Mouse (Mus musculus) MEL (cell line): ENCODE measurements around the gene Tnf. TPM values are rescaled to one million over a fixed set of nuclear protein-coding genes. Genes with fewer than 3 reads are reported as not detected.

ENCODE experiments used
- DNase-seq: peaks from one replicate; pipeline ENCODE4 v3.0.0; 2011; ENCODE audit warnings: low read depth, low spot score
- H3K27ac ChIP-seq: 2 replicates; pipeline ENCODE4 v1.5.1; 2012; ENCODE audit warnings: low read depth, mild to moderate bottlenecking, control low read depth, low read length, moderate library complexity; ENCODE audit not compliant: control insufficient read depth
- H3K27me3 ChIP-seq, 2 experiments: fragments of 150-350 bp in 1 of 2; sonication (generic) in 1 of 2; 2 replicates each; pipeline ENCODE4 v1.6.1; 2012; ENCODE audit warnings: low read length in 2 of 2, mild to moderate bottlenecking in 2 of 2, improper control_type of control experiment in 1 of 2, moderate library complexity in 1 of 2; ENCODE audit not compliant: insufficient read depth in 2 of 2, control insufficient read depth in 1 of 2
- H3K36me3 ChIP-seq, 2 experiments: 2 replicates each; pipeline ENCODE4 v1.6.1; 2012 to 2014; ENCODE audit warnings: low read length in 2 of 2, improper control_type of control experiment in 1 of 2, inconsistent platforms in 1 of 2, mild to moderate bottlenecking in 1 of 2; ENCODE audit not compliant: insufficient read depth in 2 of 2, control insufficient read depth in 1 of 2
- H3K4me1 ChIP-seq, 2 experiments: fragments of 150-350 bp in 1 of 2; sonication (generic) in 1 of 2; 2 replicates each; pipeline ENCODE4 v1.6.1; 2012; ENCODE audit warnings: low read length in 2 of 2, improper control_type of control experiment in 1 of 2, mild to moderate bottlenecking in 1 of 2; ENCODE audit not compliant: insufficient read depth in 2 of 2, control insufficient read depth in 1 of 2
- H3K4me3 ChIP-seq, 2 experiments: fragments of 150-350 bp in 1 of 2; sonication (generic) in 1 of 2; 2 replicates each; pipeline ENCODE4 v1.5.1; 2012; ENCODE audit warnings: low read depth in 2 of 2, low read length in 2 of 2, mild to moderate bottlenecking in 2 of 2, moderate library complexity in 2 of 2, control low read depth in 1 of 2, improper control_type of control experiment in 1 of 2; ENCODE audit not compliant: control insufficient read depth in 1 of 2, insufficient read depth in 1 of 2
- H3K79me2 ChIP-seq: 2 replicates; pipeline ENCODE4 v1.6.1; 2012; ENCODE audit warnings: mild to moderate bottlenecking, low read length, moderate library complexity; ENCODE audit not compliant: control insufficient read depth, poor library complexity, insufficient read depth
- H3K9ac ChIP-seq: 2 replicates; pipeline ENCODE4 v1.6.1; 2012; ENCODE audit warnings: low read depth, mild to moderate bottlenecking, control low read depth, low read length, moderate library complexity; ENCODE audit not compliant: control insufficient read depth, poor library complexity, severe bottlenecking
- H3K9me3 ChIP-seq: fragments of 150-350 bp; sonication (generic); replicated peaks from 2 replicates; pipeline ENCODE4 v1.6.1; 2012; ENCODE audit warnings: mild to moderate bottlenecking, low read length, improper control_type of control experiment, moderate library complexity; ENCODE audit not compliant: insufficient read depth
- ELF1 ChIP-seq: IDR thresholded peaks from 2 replicates; pipeline ENCODE4 v1.6.1; 2014; ENCODE audit warnings: low read depth, mild to moderate bottlenecking, inconsistent platforms, low read length, improper control_type of control experiment, moderate library complexity
- EP300 ChIP-seq, 2 experiments: IDR thresholded peaks; 2 replicates each; pipeline ENCODE4 v1.6.1; 2011; ENCODE audit warnings: improper control_type of control experiment in 2 of 2, low read length in 2 of 2, low read depth in 1 of 2, mild to moderate bottlenecking in 1 of 2
- ETS1 ChIP-seq: IDR thresholded peaks from 2 replicates; pipeline ENCODE4 v1.6.1; 2012; ENCODE audit warnings: low read depth, mild to moderate bottlenecking, inconsistent platforms, low read length, improper control_type of control experiment, moderate library complexity
- GATA1 ChIP-seq: IDR thresholded peaks from 2 replicates; pipeline ENCODE4 v1.6.1; 2011; ENCODE audit warnings: low read depth, low read length, improper control_type of control experiment
- MAFK ChIP-seq: IDR thresholded peaks from 2 replicates; pipeline ENCODE4 v1.6.1; 2011; ENCODE audit warnings: low read depth, mild to moderate bottlenecking, low read length, improper control_type of control experiment, borderline replicate concordance
- MAZ ChIP-seq: IDR thresholded peaks from 2 replicates; pipeline ENCODE4 v1.6.1; 2012; ENCODE audit warnings: low read depth, mild to moderate bottlenecking, inconsistent platforms, low read length, improper control_type of control experiment
- MEF2A ChIP-seq: IDR thresholded peaks from 2 replicates; pipeline ENCODE4 v1.6.1; 2014; ENCODE audit warnings: low read depth, mild to moderate bottlenecking, inconsistent platforms, low read length, improper control_type of control experiment; ENCODE audit not compliant: poor library complexity, insufficient replicate concordance, severe bottlenecking; ENCODE audit errors: extremely low read depth
- MXI1 ChIP-seq: IDR thresholded peaks from 2 replicates; pipeline ENCODE4 v1.6.1; 2011; ENCODE audit warnings: mild to moderate bottlenecking, low read depth, low read length, improper control_type of control experiment
- MYB ChIP-seq: IDR thresholded peaks from 2 replicates; pipeline ENCODE4 v1.6.1; 2011; ENCODE audit warnings: mild to moderate bottlenecking, low read depth, low read length, improper control_type of control experiment
- NRF1 ChIP-seq: IDR thresholded peaks from 2 replicates; pipeline ENCODE4 v1.6.1; 2014; ENCODE audit warnings: low read depth, mild to moderate bottlenecking, inconsistent platforms, low read length, improper control_type of control experiment, moderate library complexity; ENCODE audit not compliant: poor library complexity, insufficient read depth, severe bottlenecking
- POLR2A ChIP-seq, 2 experiments: IDR thresholded peaks; 2 replicates each; pipeline ENCODE4 v1.6.1; 2011 to 2012; ENCODE audit warnings: low read length in 2 of 2, mild to moderate bottlenecking in 2 of 2, control low read depth in 1 of 2, improper control_type of control experiment in 1 of 2, low read depth in 1 of 2, moderate library complexity in 1 of 2; ENCODE audit not compliant: control insufficient read depth in 1 of 2, insufficient read depth in 1 of 2, poor library complexity in 1 of 2
- POLR2AphosphoS5 ChIP-seq: IDR thresholded peaks from 2 replicates; pipeline ENCODE4 v1.6.1; 2012; ENCODE audit warnings: low read depth, borderline replicate concordance, mild to moderate bottlenecking, inconsistent platforms, low read length, moderate library complexity, mixed read lengths
- RAD21 ChIP-seq: IDR thresholded peaks from 2 replicates; pipeline ENCODE4 v1.6.1; 2011; ENCODE audit warnings: mild to moderate bottlenecking, low read depth, low read length, improper control_type of control experiment
- RCOR1 ChIP-seq: IDR thresholded peaks from 2 replicates; pipeline ENCODE4 v1.6.1; 2012; ENCODE audit warnings: low read depth, mild to moderate bottlenecking, inconsistent platforms, low read length, improper control_type of control experiment
- SIN3A ChIP-seq: IDR thresholded peaks from 2 replicates; pipeline ENCODE4 v1.6.1; 2012; ENCODE audit warnings: low read length, improper control_type of control experiment, inconsistent platforms
- SMC3 ChIP-seq: IDR thresholded peaks from 2 replicates; pipeline ENCODE4 v1.6.1; 2011; ENCODE audit warnings: low read depth, low read length, improper control_type of control experiment
- TAL1 ChIP-seq: IDR thresholded peaks from 2 replicates; pipeline ENCODE4 v1.6.1; 2012; ENCODE audit warnings: mild to moderate bottlenecking, inconsistent platforms, low read length, moderate library complexity, mixed read lengths
- USF2 ChIP-seq, 2 experiments: IDR thresholded peaks; 2 replicates each; pipeline ENCODE4 v1.6.1; 2011 to 2012; ENCODE audit warnings: improper control_type of control experiment in 2 of 2, low read length in 2 of 2, borderline replicate concordance in 1 of 2, inconsistent platforms in 1 of 2, low read depth in 1 of 2, mild to moderate bottlenecking in 1 of 2; ENCODE audit not compliant: insufficient read depth in 1 of 2
- ZC3H11A ChIP-seq: IDR thresholded peaks from 2 replicates; pipeline ENCODE4 v1.6.1; 2012; ENCODE audit warnings: low read depth, mild to moderate bottlenecking, inconsistent platforms, low read length, improper control_type of control experiment
- ZNF384 ChIP-seq: IDR thresholded peaks from 2 replicates; pipeline ENCODE4 v1.6.1; 2012; ENCODE audit warnings: low read depth, mild to moderate bottlenecking, inconsistent platforms, low read length, improper control_type of control experiment
- polyA plus RNA-seq, 2 experiments: library from polyadenylated mRNA; stranded (reverse) in 1 of 2; unstranded in 1 of 2; fragments of >175 nt in 1 of 2; fragments of >200 nt in 1 of 2; gene quantifications; 2 replicates each; pipeline versions ENCODE4 v1.2.1 to v1.2.4; 2012; ENCODE audit warnings: low replicate concordance in 2 of 2, low read depth in 1 of 2; ENCODE audit not compliant: insufficient read length in 2 of 2, insufficient read depth in 1 of 2, missing spikeins in 1 of 2
- total RNA-seq: library from RNA; depleted of rRNA; stranded (reverse); fragments of 300-350 nt; gene quantifications from 2 replicates; pipeline ENCODE4 v1.2.3, GENCODE M21; 2012

Tnf gene
- total and polyA plus RNA-seq, 3 experiments, result 1.2 to 2.0 TPM; not detected in 1

DNA sequence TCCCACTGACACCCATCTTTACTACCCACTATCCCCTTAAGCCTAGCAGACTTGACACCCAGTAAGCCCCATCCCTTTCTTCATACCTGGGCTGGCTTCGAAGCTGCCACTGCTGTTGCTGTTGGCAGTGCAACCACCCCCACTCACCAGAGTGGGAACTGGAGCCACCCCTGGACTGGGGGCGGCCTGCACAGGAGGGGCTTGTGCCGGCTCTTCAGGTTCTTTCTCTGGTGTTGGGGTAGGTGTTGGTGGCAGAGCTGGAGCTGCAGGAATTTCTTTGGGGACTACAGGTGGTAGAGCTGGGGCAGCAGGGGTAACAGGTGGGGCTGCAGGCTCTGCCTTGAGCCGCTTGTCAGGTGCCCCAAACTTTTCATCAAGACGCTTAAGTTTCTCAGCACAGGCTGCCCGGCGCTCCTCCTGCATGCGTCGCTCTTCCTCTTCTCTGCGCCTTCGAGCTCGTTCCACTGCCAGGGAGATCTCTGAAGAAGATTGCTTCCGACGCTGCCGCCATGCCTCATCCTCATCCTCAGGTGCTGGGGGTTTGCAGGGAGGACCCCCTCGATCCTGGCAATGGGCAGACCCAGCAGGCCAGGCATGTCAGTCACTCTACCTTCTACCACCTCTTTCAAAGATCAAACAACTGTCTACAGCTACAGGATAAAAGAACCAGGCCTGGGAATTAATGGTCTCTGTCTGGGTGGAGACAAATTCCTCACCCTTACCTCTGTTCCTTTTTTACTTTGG is 42.8 kb downstream of the Tnf start:
- H3K4me1 ChIP-seq, result peaks cover 0 to 7% of the 10 kb centered on the region in 2 experiments; a peak in 1 of 4 replicates
- TF ChIP-seq MYB (no peak), POLR2AphosphoS5 (no peak), GATA1 (no peak), NRF1 (no peak), MAZ (no peak), SIN3A (no peak)
- H3K27ac ChIP-seq, result no peak overlapping the region
- peaks cover 67% of the 10 kb centered on the region for H3K79me2 ChIP-seq
- no peaks in the 10 kb centered on the region for H3K9me3 ChIP-seq
- no peaks in the 10 kb centered on the region for H3K27me3 ChIP-seq
- no peak overlapping the region for H3K9ac ChIP-seq
- peaks cover 15 to 43% of the 10 kb centered on the region in 2 experiments for H3K36me3 ChIP-seq
- H3K4me3 ChIP-seq, result no peak overlapping the region
- DNase-seq, result no peak

DNA sequence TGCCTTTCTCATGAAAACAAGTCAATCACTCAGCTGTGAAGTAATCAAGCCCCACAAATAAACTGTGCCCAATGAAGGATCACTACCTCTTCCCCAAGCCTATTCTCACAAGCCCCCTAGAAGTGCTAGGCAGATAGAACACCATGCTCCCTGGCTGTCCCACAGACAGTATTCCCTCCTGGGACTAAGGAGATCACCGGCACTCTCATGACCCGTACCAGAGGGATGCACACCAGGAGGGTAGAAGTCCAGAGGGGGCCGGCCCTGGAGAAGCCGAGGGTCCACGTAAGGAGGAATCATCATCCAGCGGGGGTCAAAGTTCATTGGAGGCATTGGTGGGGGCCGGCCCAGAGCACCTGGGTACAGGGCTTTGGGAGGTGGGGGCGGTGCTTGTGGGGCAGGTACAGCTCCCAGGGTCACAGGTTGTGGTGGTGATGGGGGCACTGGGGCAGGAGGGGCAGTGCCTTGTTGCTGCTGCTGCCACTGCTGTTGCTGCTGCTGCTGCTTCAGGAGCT is 44.1 kb downstream of the Tnf start:
- Histone ChIP-seq H3K4me1 (peaks cover 0 to 4% of the 10 kb centered on the region in 2 experiments; a peak in 1 of 4 replicates), H3K9ac (no peak overlapping the region), H3K9me3 (no peaks in the 10 kb centered on the region), H3K4me3 (no peak overlapping the region), H3K27ac (no peak overlapping the region), H3K79me2 (peaks cover 54% of the 10 kb centered on the region), H3K36me3 (peaks cover 9 to 44% of the 10 kb centered on the region in 2 experiments), H3K27me3 (no peaks in the 10 kb centered on the region)
- DNase-seq, result no peak
- TF ChIP-seq POLR2A (IDR thresholded peaks at IDR 0.05; ENCODE audit: control insufficient read depth in 1 of 2, insufficient read depth in 1 of 2, low read depth in 1 of 2, low read length in 2 of 2, poor library complexity in 1 of 2) (no peak), ZC3H11A (no peak), USF2 (IDR thresholded peaks at IDR 0.05; ENCODE audit: borderline replicate concordance in 1 of 2, insufficient read depth in 1 of 2, low read depth in 1 of 2, low read length in 2 of 2) (no peak), SMC3 (no peak), MEF2A (no peak), TAL1 (no peak), ZNF384 (no peak), MAFK (no peak), ETS1 (no peak), RAD21 (no peak), RCOR1 (no peak), MYB (no peak), ELF1 (no peak), EP300 (IDR thresholded peaks at IDR 0.05; ENCODE audit: low read depth in 1 of 2, low read length in 2 of 2) (no peak), MXI1 (no peak), MAZ (no peak), NRF1 (no peak), SIN3A (no peak)
